Mouse (Mus musculus): ENCODE measurements around the gene Nudt21.

The Nudt21 gene

GRCm38 (mm10) chr8:94036944-94037524, at the start of gene Nudt21, which contains the start of gene Ogfod1:
Nudt21 (minus strand) TSS chr8:94037031.
Ogfod1 (plus strand) TSS chr8:94037198.
- DNase-seq (ENCODE audit: low spot score), result peak; percentile 96

- no peak for DNase-seq (ENCODE audit: low spot score)
Observed at GRCm38 (mm10) chr8:94076461-94077192, 39.8 kb upstream of the Nudt21 start.

GRCm38 (mm10) chr8:94068793-94069192, 32.0 kb upstream of the Nudt21 start:
- no peak for DNase-seq (ENCODE audit: low spot score)

GRCm38 (mm10) chr8:94066121-94066863, 29.5 kb upstream of the Nudt21 start:
- no peak for DNase-seq (ENCODE audit: low spot score)

GRCm38 (mm10) chr8:94057157-94057854, 20.5 kb upstream of the Nudt21 start:
- DNase-seq (ENCODE audit: low spot score), result no peak

GRCm38 (mm10) chr8:94052696-94053095, 15.9 kb upstream of the Nudt21 start:
- no peak for DNase-seq (ENCODE audit: low spot score)

- no peak for DNase-seq (ENCODE audit: low spot score)
Observed at GRCm38 (mm10) chr8:94047845-94048244, 11.0 kb upstream of the Nudt21 start.

- no peak for DNase-seq (ENCODE audit: low spot score)
Observed at GRCm38 (mm10) chr8:94037806-94038205, 975 bp upstream of the Nudt21 start.

- DNase-seq (ENCODE audit: low spot score), result peak; percentile 81
Observed at GRCm38 (mm10) chr8:94036541-94036940, 290 bp downstream of the Nudt21 start.

- DNase-seq (ENCODE audit: low spot score), result no peak
Observed at GRCm38 (mm10) chr8:94035200-94035599, 1.6 kb downstream of the Nudt21 start.

GRCm38 (mm10) chr8:94033601-94034000, 3.2 kb downstream of the Nudt21 start:
- no peak for DNase-seq (ENCODE audit: low spot score)

- DNase-seq (ENCODE audit: low spot score), result no peak
Observed at GRCm38 (mm10) chr8:94029701-94030100, 7.1 kb downstream of the Nudt21 start.

- no peak for DNase-seq (ENCODE audit: low spot score)
Observed at GRCm38 (mm10) chr8:94023916-94024315, 12.9 kb downstream of the Nudt21 start.

- no peak for DNase-seq (ENCODE audit: low spot score)
Observed at GRCm38 (mm10) chr8:94013026-94013612, 23.7 kb downstream of the Nudt21 start.

GRCm38 (mm10) chr8:94012013-94012951, 24.5 kb downstream of the Nudt21 start, which contains the start of gene Amfr:
Amfr (minus strand) TSS chr8:94012842.
- peak; percentile 87 for DNase-seq (ENCODE audit: low spot score)

- no peak for DNase-seq (ENCODE audit: low spot score)
Observed at GRCm38 (mm10) chr8:94011076-94012012, 25.5 kb downstream of the Nudt21 start.

GRCm38 (mm10) chr8:94010101-94010705, 26.6 kb downstream of the Nudt21 start:
- no peak for DNase-seq (ENCODE audit: low spot score)

GRCm38 (mm10) chr8:94009243-94009845, 27.5 kb downstream of the Nudt21 start:
- DNase-seq (ENCODE audit: low spot score), result no peak

- DNase-seq (ENCODE audit: low spot score), result no peak
Observed at GRCm38 (mm10) chr8:94004139-94004538, 32.7 kb downstream of the Nudt21 start.

Measured in testis, postnatal 14 days (tissue).